27 mouse cellular contexts compared by ENCODE assay signal in the genomic region with DNA sequence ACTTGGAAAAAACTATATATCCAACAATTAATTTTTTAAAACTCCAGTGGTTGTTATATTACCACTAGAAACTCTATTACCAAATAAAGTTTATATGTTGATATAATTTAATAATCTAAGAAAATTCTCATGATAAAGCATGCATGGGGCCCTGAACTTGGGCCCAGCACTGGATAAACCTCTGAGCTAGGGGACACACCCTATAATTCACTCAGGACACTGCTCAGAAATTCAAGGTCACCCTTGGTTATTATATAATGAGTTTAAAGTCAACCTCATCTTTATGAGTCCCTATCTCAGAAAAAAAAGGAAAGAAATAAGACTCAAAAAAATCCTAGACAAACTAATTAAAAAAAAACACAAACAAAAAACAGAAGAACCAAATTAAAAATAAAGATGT.
"Had no signal": no experiment of that assay in that cellular context is flagged by ENCODE, and none has a peak within 500 bp of the region (broad histone marks: within the 10 kb centered on the region; RNA-seq: fewer than 3 reads in every experiment).

No protein-coding gene starts in this region.

- H3K4me2 ChIP-seq: embryonic facial prominence, embryonic 12.5 days; embryonic facial prominence, embryonic 13.5 days; embryonic facial prominence, embryonic 15.5 days; forebrain, embryonic 12.5 days; forebrain, embryonic 13.5 days; forebrain, embryonic 15.5 days had no signal

- H3K9me3 ChIP-seq: embryonic facial prominence, embryonic 10.5 days; embryonic facial prominence, embryonic 12.5 days; embryonic facial prominence, embryonic 13.5 days; embryonic facial prominence, embryonic 15.5 days; forebrain, embryonic 10.5 days; forebrain, embryonic 12.5 days; forebrain, embryonic 13.5 days; forebrain, embryonic 15.5 days had no signal

- H3K27me3 ChIP-seq: embryonic facial prominence, embryonic 12.5 days; embryonic facial prominence, embryonic 13.5 days; embryonic facial prominence, embryonic 15.5 days; forebrain, embryonic 12.5 days; forebrain, embryonic 13.5 days; forebrain, embryonic 15.5 days had no signal

- ATAC-seq: forebrain, embryonic 13.5 days; forebrain, embryonic 14.5 days; forebrain, embryonic 15.5 days; forebrain, embryonic 16.5 days; forebrain, postnatal 0 days had no signal

- H3K4me1 ChIP-seq: embryonic facial prominence, embryonic 12.5 days; embryonic facial prominence, embryonic 13.5 days; forebrain, embryonic 10.5 days had no signal

- H3K4me3 ChIP-seq: embryonic facial prominence, embryonic 10.5 days; embryonic facial prominence, embryonic 12.5 days; embryonic facial prominence, embryonic 13.5 days; embryonic facial prominence, embryonic 15.5 days; erythroblast, embryonic 14.5 days; forebrain, embryonic 10.5 days; forebrain, embryonic 12.5 days; forebrain, embryonic 13.5 days; forebrain, embryonic 15.5 days; gastrocnemius, adult 2 months; heart, adult 2 months had no signal

- H3K9ac ChIP-seq: embryonic facial prominence, embryonic 12.5 days; embryonic facial prominence, embryonic 13.5 days; embryonic facial prominence, embryonic 15.5 days; forebrain, embryonic 12.5 days; forebrain, embryonic 13.5 days; forebrain, embryonic 15.5 days; forebrain, postnatal 0 days had no signal

- DNase-seq: cerebellum, adult 2 months; cerebellum, adult 8-10 months; cerebellum, adult 9-10 months; cerebellum, adult 9-11 months; cerebellum, postnatal 10 days; cerebellum, postnatal 14 days; cerebellum, postnatal 25 days; cerebellum, postnatal 36 days; embryo, embryonic 11 days; forebrain, postnatal 0 days; gastrocnemius, adult 2 months; gastrocnemius, postnatal 10 days; gastrocnemius, postnatal 14 days; gastrocnemius, postnatal 25 days; gastrocnemius, postnatal 36 days; heart, adult 2 months had no signal

- H3K27ac ChIP-seq: embryonic facial prominence, embryonic 10.5 days; embryonic facial prominence, embryonic 12.5 days; embryonic facial prominence, embryonic 13.5 days; embryonic facial prominence, embryonic 15.5 days; forebrain, embryonic 10.5 days; forebrain, embryonic 12.5 days; forebrain, embryonic 13.5 days; forebrain, embryonic 15.5 days; gastrocnemius, adult 2 months; heart, adult 2 months had no signal

- H3K36me3 ChIP-seq: embryonic facial prominence, embryonic 12.5 days; embryonic facial prominence, embryonic 13.5 days; embryonic facial prominence, embryonic 15.5 days had no signal
